Mouse (Mus musculus): ENCODE data around the gene Psors1c2. TPM values are rescaled to one million over a fixed set of nuclear protein-coding genes. Genes with fewer than 3 reads are reported as not detected.

Gene Psors1c2
- polyA plus RNA-seq, 1 experiment from 2014 or later, result 0.51 TPM

- WGBS, result 79% methylated on average over 9 of the region's 9 CpGs
- Histone ChIP-seq H3K9ac (replicated peaks; ENCODE audit: low read depth, low read length) (no peak overlapping the region), H3K36me3 (ENCODE audit: control insufficient read depth, insufficient read depth, low read length) (no peaks in the 10 kb centered on the region), H3K4me2 (ENCODE audit: low read depth, low read length) (no peak overlapping the region), H3K27me3 (ENCODE audit: control insufficient read depth, insufficient read depth, low read length) (no peaks in the 10 kb centered on the region), H3K27ac (ENCODE audit: low read depth, low read length) (no peak overlapping the region), H3K9me3 (ENCODE audit: control insufficient read depth, low read length) (no peaks in the 10 kb centered on the region), H3K4me3 (ENCODE audit: low read depth, low read length) (no peak overlapping the region), H3K4me1 (ENCODE audit: control insufficient read depth, insufficient read depth, low read length) (no peaks in the 10 kb centered on the region)
- no peak for ATAC-seq (ENCODE audit: low read depth)
Observed at GRCm38 (mm10) chr17:35557351-35557750, 24.4 kb downstream of the Psors1c2 start.

- no peak overlapping the region for H3K27ac ChIP-seq (ENCODE audit: low read depth, low read length)
- no peaks in the 10 kb centered on the region for H3K4me1 ChIP-seq (ENCODE audit: control insufficient read depth, insufficient read depth, low read length)
- H3K27me3 ChIP-seq (ENCODE audit: control insufficient read depth, insufficient read depth, low read length), result no peaks in the 10 kb centered on the region
- WGBS, result 65% methylated on average over 8 of the region's 8 CpGs
- no peaks in the 10 kb centered on the region for H3K36me3 ChIP-seq (ENCODE audit: control insufficient read depth, insufficient read depth, low read length)
- no peaks in the 10 kb centered on the region for H3K9me3 ChIP-seq (ENCODE audit: control insufficient read depth, low read length)
- no peak overlapping the region for H3K9ac ChIP-seq (replicated peaks; ENCODE audit: low read depth, low read length)
- ATAC-seq (ENCODE audit: low read depth), result no peak
- H3K4me2 ChIP-seq (ENCODE audit: low read depth, low read length), result no peak overlapping the region
- no peak overlapping the region for H3K4me3 ChIP-seq (ENCODE audit: low read depth, low read length)
Observed at GRCm38 (mm10) chr17:35558216-35558615, 25.2 kb downstream of the Psors1c2 start.

- H3K27me3 ChIP-seq (ENCODE audit: control insufficient read depth, insufficient read depth, low read length), result no peaks in the 10 kb centered on the region
- WGBS, result 66% methylated on average over 3 of the region's 3 CpGs
Observed at GRCm38 (mm10) chr17:35567150-35567549, 34.1 kb downstream of the Psors1c2 start, which contains the start of gene 2300002M23Rik. 2300002M23Rik (plus strand) TSS chr17:35567450.

GRCm38 (mm10) chr17:35567767-35568166, 34.8 kb downstream of the Psors1c2 start:
- Histone ChIP-seq H3K4me2 (ENCODE audit: low read depth, low read length) (no peak overlapping the region), H3K27ac (ENCODE audit: low read depth, low read length) (no peak overlapping the region), H3K27me3 (ENCODE audit: control insufficient read depth, insufficient read depth, low read length) (no peaks in the 10 kb centered on the region), H3K9ac (replicated peaks; ENCODE audit: low read depth, low read length) (no peak overlapping the region), H3K4me3 (ENCODE audit: low read depth, low read length) (no peak overlapping the region), H3K4me1 (ENCODE audit: control insufficient read depth, insufficient read depth, low read length) (peaks cover 5% of the 10 kb centered on the region; the same call in 1 of the 2 replicates), H3K36me3 (ENCODE audit: control insufficient read depth, insufficient read depth, low read length) (no peaks in the 10 kb centered on the region), H3K9me3 (ENCODE audit: control insufficient read depth, low read length) (no peaks in the 10 kb centered on the region)
- 28% methylated on average over 9 of the region's 9 CpGs for WGBS
- no peak for ATAC-seq (ENCODE audit: low read depth)

More at GRCm38 (mm10) chr17:35567150-35567549, 34.1 kb downstream of the Psors1c2 start, which contains the start of gene 2300002M23Rik:
- Histone ChIP-seq H3K9ac (replicated peaks; ENCODE audit: low read depth, low read length) (no peak within 1 kb of the TSS), H3K4me1 (ENCODE audit: control insufficient read depth, insufficient read depth, low read length) (peaks cover 5% of the 10 kb centered on the region; the same call in 1 of the 2 replicates), H3K4me2 (ENCODE audit: low read depth, low read length) (no peak within 1 kb of the TSS), H3K4me3 (ENCODE audit: low read depth, low read length) (no peak within 1 kb of the TSS), H3K9me3 (ENCODE audit: control insufficient read depth, low read length) (no peaks in the 10 kb centered on the region), H3K27ac (ENCODE audit: low read depth, low read length) (no peak within 1 kb of the TSS), H3K36me3 (ENCODE audit: control insufficient read depth, insufficient read depth, low read length) (no peaks in the 10 kb centered on the region)
- no peak for ATAC-seq (ENCODE audit: low read depth)

DNA sequence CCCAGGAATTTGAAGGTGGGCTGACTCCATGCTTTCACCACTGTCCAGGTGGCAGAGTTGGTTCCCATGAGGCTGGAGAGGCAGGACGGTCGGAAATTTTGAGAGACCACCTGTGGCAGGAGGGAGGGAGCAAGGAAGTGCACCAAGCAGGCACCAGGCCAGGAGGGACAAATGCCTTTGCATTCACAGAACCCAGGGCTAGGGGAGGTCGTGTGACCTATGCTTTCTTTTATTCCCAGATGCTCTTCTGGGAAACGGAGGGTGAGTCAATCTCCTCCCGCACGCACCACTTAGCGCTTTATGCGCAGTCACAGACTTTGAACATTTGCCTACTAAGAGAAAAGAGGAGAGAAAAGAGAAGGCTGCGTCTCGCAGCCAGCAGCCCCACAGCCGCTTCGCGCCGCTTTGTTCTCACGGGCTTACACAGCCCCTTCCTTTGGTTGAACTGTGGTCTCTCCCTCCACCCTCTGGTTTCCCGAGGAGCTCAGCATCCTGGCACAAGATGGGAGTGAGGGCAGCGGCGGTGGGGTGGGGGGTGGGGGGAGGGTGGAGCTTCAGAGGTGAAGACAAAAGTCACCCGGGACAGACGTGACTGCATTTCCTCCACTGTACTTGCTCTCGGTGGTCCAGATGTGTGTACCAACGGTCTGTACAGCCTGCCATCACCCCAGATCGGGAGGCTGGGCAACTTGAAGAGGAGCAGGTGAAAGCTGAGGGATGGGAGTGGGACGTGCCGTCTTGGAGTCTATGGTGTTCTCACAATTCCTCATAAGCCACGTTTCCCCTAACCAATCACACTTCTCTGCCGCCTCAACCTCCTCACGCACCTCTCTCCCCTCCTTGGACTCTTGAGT, 36.3 kb downstream of the Psors1c2 start:
- 1% methylated on average over 28 of the region's 28 CpGs for WGBS
- Histone ChIP-seq H3K9ac (replicated peaks; ENCODE audit: low read depth, low read length) (peak overlapping the region; percentile 11; the same call in 1 of the 2 replicates), H3K27me3 (ENCODE audit: control insufficient read depth, insufficient read depth, low read length) (no peaks in the 10 kb centered on the region), H3K4me3 (ENCODE audit: low read depth, low read length) (peak overlapping the region; percentile 20; the same call in 1 of the 2 replicates), H3K27ac (ENCODE audit: low read depth, low read length) (no peak overlapping the region), H3K36me3 (ENCODE audit: control insufficient read depth, insufficient read depth, low read length) (no peaks in the 10 kb centered on the region), H3K4me1 (ENCODE audit: control insufficient read depth, insufficient read depth, low read length) (peaks cover 5% of the 10 kb centered on the region; the same call in 1 of the 2 replicates), H3K4me2 (ENCODE audit: low read depth, low read length) (peak overlapping the region; percentile 49; the same call in 1 of the 2 replicates), H3K9me3 (ENCODE audit: control insufficient read depth, low read length) (no peaks in the 10 kb centered on the region)
- peak; percentile 78; the same call in 1 of the 2 replicates for ATAC-seq (ENCODE audit: low read depth)

DNA sequence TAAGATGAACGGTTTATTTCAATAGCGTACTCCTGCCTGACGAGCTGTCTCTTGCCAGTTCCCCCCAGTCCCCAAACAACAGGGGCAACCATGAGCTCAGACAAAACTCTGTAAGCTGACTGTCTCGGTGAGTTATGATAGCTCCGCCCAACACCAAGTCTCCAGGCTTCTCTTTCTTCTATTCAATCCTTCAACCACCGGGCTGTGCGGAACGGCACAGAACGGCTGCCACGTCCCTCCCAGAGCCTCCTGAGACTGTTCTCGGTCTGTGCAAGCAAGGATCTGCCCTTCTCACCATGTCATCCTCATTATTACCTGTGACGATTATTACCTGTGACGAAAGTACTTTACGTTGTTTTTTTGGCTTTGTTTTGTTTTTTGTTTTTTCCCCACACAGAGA, 37.8 kb downstream of the Psors1c2 start:
- ATAC-seq (ENCODE audit: low read depth), result peak; percentile 51; the same call in 1 of the 2 replicates
- Histone ChIP-seq H3K27me3 (ENCODE audit: control insufficient read depth, insufficient read depth, low read length) (no peaks in the 10 kb centered on the region), H3K4me3 (ENCODE audit: low read depth, low read length) (no peak overlapping the region), H3K27ac (ENCODE audit: low read depth, low read length) (no peak overlapping the region), H3K4me2 (ENCODE audit: low read depth, low read length) (no peak overlapping the region), H3K9me3 (ENCODE audit: control insufficient read depth, low read length) (no peaks in the 10 kb centered on the region), H3K9ac (replicated peaks; ENCODE audit: low read depth, low read length) (no peak overlapping the region), H3K4me1 (ENCODE audit: control insufficient read depth, insufficient read depth, low read length) (peaks cover 5% of the 10 kb centered on the region; the same call in 1 of the 2 replicates), H3K36me3 (ENCODE audit: control insufficient read depth, insufficient read depth, low read length) (no peaks in the 10 kb centered on the region)
- WGBS, result 27% methylated on average over 14 of the region's 14 CpGs

DNA sequence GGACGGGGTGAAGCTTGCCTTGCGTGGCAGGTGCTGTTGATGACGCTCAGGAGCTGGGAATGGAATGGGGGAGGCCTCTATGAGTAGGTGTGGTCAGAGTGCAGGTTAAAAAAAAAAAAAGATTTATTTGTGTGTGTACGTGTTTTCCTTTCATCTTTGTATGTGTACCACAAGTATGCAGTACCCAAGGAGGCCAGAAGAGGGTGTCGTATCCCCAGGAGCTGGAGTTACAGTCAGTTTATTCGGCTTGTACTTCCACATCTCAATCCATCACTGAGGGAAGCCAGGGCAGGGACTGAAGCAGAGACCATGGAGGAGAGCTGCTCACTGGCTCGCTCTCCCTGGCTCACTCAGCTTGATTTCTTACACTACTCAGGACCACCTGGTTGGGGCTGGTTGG, 38.5 kb downstream of the Psors1c2 start:
- H3K9me3 ChIP-seq (ENCODE audit: control insufficient read depth, low read length), result no peaks in the 10 kb centered on the region
- no peak overlapping the region for H3K4me3 ChIP-seq (ENCODE audit: low read depth, low read length)
- H3K4me1 ChIP-seq (ENCODE audit: control insufficient read depth, insufficient read depth, low read length), result peaks cover 5% of the 10 kb centered on the region; the same call in 1 of the 2 replicates
- H3K4me2 ChIP-seq (ENCODE audit: low read depth, low read length), result no peak overlapping the region
- H3K36me3 ChIP-seq (ENCODE audit: control insufficient read depth, insufficient read depth, low read length), result no peaks in the 10 kb centered on the region
- H3K27me3 ChIP-seq (ENCODE audit: control insufficient read depth, insufficient read depth, low read length), result no peaks in the 10 kb centered on the region
- WGBS, result 93% methylated on average over 7 of the region's 7 CpGs
- H3K9ac ChIP-seq (replicated peaks; ENCODE audit: low read depth, low read length), result no peak overlapping the region
- no peak overlapping the region for H3K27ac ChIP-seq (ENCODE audit: low read depth, low read length)
- ATAC-seq (ENCODE audit: low read depth), result no peak

DNA sequence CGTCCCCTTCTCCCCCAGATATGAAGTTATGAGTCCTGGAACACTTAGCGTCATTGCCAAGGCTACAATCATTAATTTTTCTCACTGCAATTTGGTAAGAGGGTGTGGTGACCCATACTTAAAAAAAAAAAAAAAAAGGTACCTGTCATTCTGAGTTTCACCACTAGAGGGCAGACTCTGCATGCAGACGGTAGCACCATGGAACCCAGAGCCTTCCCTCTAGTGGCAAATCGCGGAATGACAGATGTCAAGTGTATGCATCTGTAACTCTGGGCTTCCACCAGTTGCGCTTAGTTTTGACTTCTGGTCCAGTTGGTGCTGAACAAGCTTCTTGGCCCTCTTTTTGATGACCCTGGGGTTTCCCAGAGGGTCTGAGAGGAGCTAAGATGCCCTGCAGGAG, 45.2 kb downstream of the Psors1c2 start:
- Histone ChIP-seq H3K4me2 (ENCODE audit: low read depth, low read length) (no peak overlapping the region), H3K36me3 (ENCODE audit: control insufficient read depth, insufficient read depth, low read length) (no peaks in the 10 kb centered on the region)
- no peak for ATAC-seq (ENCODE audit: low read depth)

DNA sequence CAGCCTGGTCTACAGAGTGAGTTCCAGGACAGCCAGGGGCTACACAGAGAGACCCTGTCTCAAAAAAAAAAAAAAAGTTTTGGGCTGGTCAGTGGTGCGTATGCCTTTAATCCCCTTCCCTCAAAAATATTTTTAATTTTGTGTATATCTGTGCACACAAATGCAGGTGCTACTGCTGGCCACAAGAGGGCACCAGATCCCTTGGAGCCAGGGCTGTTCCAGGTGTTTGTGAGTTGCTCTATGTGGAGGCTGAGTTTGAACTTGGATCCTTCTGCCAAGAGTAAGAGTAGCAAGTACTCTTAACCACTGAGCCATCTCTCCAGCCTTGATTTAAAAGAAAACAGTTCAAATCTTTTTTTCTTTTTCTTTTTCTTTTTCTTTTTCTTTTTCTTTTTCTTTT, 49.9 kb downstream of the Psors1c2 start:
- ATAC-seq (ENCODE audit: low read depth), result no peak
- 100% methylated on average over 1 of the region's 1 CpGs for WGBS

More for the DNA sequence above, 45.2 kb downstream of the Psors1c2 start:
- Histone ChIP-seq H3K27me3 (ENCODE audit: control insufficient read depth, insufficient read depth, low read length) (no peaks in the 10 kb centered on the region), H3K9ac (replicated peaks; ENCODE audit: low read depth, low read length) (no peak overlapping the region), H3K4me1 (ENCODE audit: control insufficient read depth, insufficient read depth, low read length) (no peaks in the 10 kb centered on the region), H3K9me3 (ENCODE audit: control insufficient read depth, low read length) (no peaks in the 10 kb centered on the region), H3K4me3 (ENCODE audit: low read depth, low read length) (no peak overlapping the region), H3K27ac (ENCODE audit: low read depth, low read length) (no peak overlapping the region)
- 15% methylated on average over 6 of the region's 6 CpGs for WGBS

More for the DNA sequence above, 49.9 kb downstream of the Psors1c2 start:
- Histone ChIP-seq H3K9ac (replicated peaks; ENCODE audit: low read depth, low read length) (no peak overlapping the region), H3K4me3 (ENCODE audit: low read depth, low read length) (no peak overlapping the region), H3K4me1 (ENCODE audit: control insufficient read depth, insufficient read depth, low read length) (no peaks in the 10 kb centered on the region), H3K36me3 (ENCODE audit: control insufficient read depth, insufficient read depth, low read length) (no peaks in the 10 kb centered on the region), H3K9me3 (ENCODE audit: control insufficient read depth, low read length) (no peaks in the 10 kb centered on the region), H3K27me3 (ENCODE audit: control insufficient read depth, insufficient read depth, low read length) (no peaks in the 10 kb centered on the region), H3K4me2 (ENCODE audit: low read depth, low read length) (no peak overlapping the region), H3K27ac (ENCODE audit: low read depth, low read length) (no peak overlapping the region)
